Mouse (Mus musculus) kidney, postnatal 0 days (tissue): ENCODE measurements around the gene Cntnap2. TPM values are rescaled to one million over a fixed set of nuclear protein-coding genes. Genes with fewer than 3 reads are reported as not detected.

ENCODE experiments used
- ATAC-seq: fragments of 200-750 bp; cut with Nextera tagmentation; replicated peaks from 2 replicates; pipeline ENCODE4 v1.8.0; 2017; ENCODE audit warnings: low read depth, moderate number of reproducible peaks, moderate TSS enrichment, moderate library complexity; ENCODE audit not compliant: low FRiP score
- DNase-seq: peaks from one replicate; pipeline ENCODE4 v3.0.0-alpha.2; 2016; ENCODE audit warnings: low spot score
- H3K27ac ChIP-seq: fragments of 300-500 bp; sonication (generic); 2 replicates; pipeline ENCODE4 v1.5.1; 2014; ENCODE audit warnings: mild to moderate bottlenecking
- H3K27me3 ChIP-seq: fragments of 300-500 bp; sonication (generic); 2 replicates; pipeline ENCODE4 v1.6.1; 2014; ENCODE audit warnings: low read length, mixed read lengths; ENCODE audit not compliant: insufficient read depth
- H3K36me3 ChIP-seq: fragments of 300-500 bp; sonication (generic); 2 replicates; pipeline ENCODE4 v1.6.1; 2014; ENCODE audit warnings: low read length, mixed read lengths; ENCODE audit not compliant: insufficient read depth
- H3K4me1 ChIP-seq: fragments of 300-500 bp; sonication (generic); replicated peaks from 2 replicates; pipeline ENCODE4 v1.6.1; 2014; ENCODE audit warnings: antibody characterized with exemption, low read length, mixed read lengths; ENCODE audit not compliant: insufficient read depth
- H3K4me2 ChIP-seq: fragments of 300-500 bp; sonication (generic); 2 replicates; pipeline ENCODE4 v1.6.1; 2014; ENCODE audit warnings: mild to moderate bottlenecking, low read length, moderate library complexity, mixed read lengths
- H3K4me3 ChIP-seq: fragments of 300-500 bp; sonication (generic); replicated peaks from 2 replicates; pipeline ENCODE4 v1.5.1; 2014; ENCODE audit warnings: low read depth, low read length
- H3K9ac ChIP-seq: fragments of 300-500 bp; sonication (generic); 2 replicates; pipeline ENCODE4 v1.6.1; 2014; ENCODE audit warnings: low read depth, low read length
- H3K9me3 ChIP-seq: fragments of 300-500 bp; sonication (generic); replicated peaks from 2 replicates; pipeline ENCODE4 v1.6.1; 2016; ENCODE audit warnings: low read length, inconsistent platforms, mixed read lengths
- CTCF ChIP-seq: IDR thresholded peaks from 2 replicates; pipeline ENCODE4 v1.5.1; 2016; ENCODE audit warnings: antibody characterized with exemption, low read depth, mild to moderate bottlenecking, moderate library complexity
- WGBS: fragments of 180-500 bp; shearing (Covaris S2); extraction: QIAGEN DNeasy Blood & Tissue Kit; methylation state at CpG from one replicate; pipeline ENCODE4 v1.1.7; 2014; 5-methylcytosine and 5-hydroxymethylcytosine counted together
- polyA plus RNA-seq: library from polyadenylated mRNA; unstranded; fragments of >200 nt; fragmentation: Nextera tagmentation; extraction: Ambion mirVana; gene quantifications from 2 replicates; pipeline ENCODE4 v1.2.1, GENCODE M21; 2015

Cntnap2 gene
- polyA plus RNA-seq, 1 experiment from 2014 or later, result 2.8 TPM

- WGBS, result 52% methylated on average over 2 of the region's 2 CpGs
- ATAC-seq, result no peak
Observed at GRCm38 (mm10) chr6:46080236-46080635, 1021.1 kb downstream of the Cntnap2 start.

GRCm38 (mm10) chr6:46081432-46081831, 1022.3 kb downstream of the Cntnap2 start:
- Histone ChIP-seq H3K4me3 (no peak overlapping the region), H3K4me2 (no peak overlapping the region), H3K4me1 (no peaks in the 10 kb centered on the region), H3K27ac (no peak overlapping the region), H3K36me3 (no peaks in the 10 kb centered on the region), H3K27me3 (no peaks in the 10 kb centered on the region), H3K9me3 (no peaks in the 10 kb centered on the region), H3K9ac (no peak overlapping the region)
- ATAC-seq, result no peak
- no peak for DNase-seq
- no peak for TF ChIP-seq CTCF

More at GRCm38 (mm10) chr6:46080236-46080635, 1021.1 kb downstream of the Cntnap2 start:
- Histone ChIP-seq H3K9me3 (no peaks in the 10 kb centered on the region), H3K4me3 (no peak overlapping the region), H3K27me3 (no peaks in the 10 kb centered on the region), H3K4me2 (no peak overlapping the region), H3K9ac (no peak overlapping the region), H3K27ac (no peak overlapping the region), H3K36me3 (no peaks in the 10 kb centered on the region), H3K4me1 (no peaks in the 10 kb centered on the region)
- DNase-seq, result peak; percentile 6
- no peak for TF ChIP-seq CTCF

GRCm38 (mm10) chr6:46143189-46143841, 1084.2 kb downstream of the Cntnap2 start:
- DNase-seq, result no peak
- WGBS, result 81% methylated on average over 1 of the region's 1 CpGs
- H3K4me3 ChIP-seq, result no peak overlapping the region
- no peak for TF ChIP-seq CTCF
- no peaks in the 10 kb centered on the region for H3K36me3 ChIP-seq
- H3K27ac ChIP-seq, result no peak overlapping the region
- no peaks in the 10 kb centered on the region for H3K27me3 ChIP-seq
- H3K4me2 ChIP-seq, result no peak overlapping the region
- ATAC-seq, result no peak
- H3K9ac ChIP-seq, result no peak overlapping the region
- no peaks in the 10 kb centered on the region for H3K4me1 ChIP-seq
- H3K9me3 ChIP-seq, result no peaks in the 10 kb centered on the region

- DNase-seq, result no peak
- 79% methylated on average over 1 of the region's 1 CpGs for WGBS
- Histone ChIP-seq H3K4me2 (no peak overlapping the region), H3K9me3 (no peaks in the 10 kb centered on the region), H3K27ac (no peak overlapping the region), H3K9ac (no peak overlapping the region), H3K4me3 (no peak overlapping the region), H3K36me3 (no peaks in the 10 kb centered on the region), H3K4me1 (no peaks in the 10 kb centered on the region), H3K27me3 (no peaks in the 10 kb centered on the region)
- no peak for TF ChIP-seq CTCF
- no peak for ATAC-seq
Observed at GRCm38 (mm10) chr6:46166837-46167236, 1107.7 kb downstream of the Cntnap2 start.

GRCm38 (mm10) chr6:46197298-46197697, 1138.1 kb downstream of the Cntnap2 start:
- no peak for TF ChIP-seq CTCF
- Histone ChIP-seq H3K4me1 (no peaks in the 10 kb centered on the region), H3K27ac (no peak overlapping the region), H3K9ac (no peak overlapping the region), H3K27me3 (no peaks in the 10 kb centered on the region), H3K36me3 (no peaks in the 10 kb centered on the region), H3K4me2 (no peak overlapping the region), H3K4me3 (no peak overlapping the region), H3K9me3 (no peaks in the 10 kb centered on the region)
- DNase-seq (no peak), ATAC-seq (no peak)
- 89% methylated on average over 2 of the region's 2 CpGs for WGBS

- ATAC-seq, result no peak
- H3K27me3 ChIP-seq, result no peaks in the 10 kb centered on the region
- no peak overlapping the region for H3K9ac ChIP-seq
- no peaks in the 10 kb centered on the region for H3K4me1 ChIP-seq
- DNase-seq, result peak; percentile 14
- WGBS, result 62% methylated on average over 4 of the region's 4 CpGs
- no peaks in the 10 kb centered on the region for H3K9me3 ChIP-seq
- H3K4me2 ChIP-seq, result no peak overlapping the region
- no peaks in the 10 kb centered on the region for H3K36me3 ChIP-seq
- TF ChIP-seq CTCF, result no peak
- no peak overlapping the region for H3K27ac ChIP-seq
- H3K4me3 ChIP-seq, result no peak overlapping the region
Observed at GRCm38 (mm10) chr6:46201828-46202227, 1142.7 kb downstream of the Cntnap2 start.

GRCm38 (mm10) chr6:46205531-46205930, 1146.4 kb downstream of the Cntnap2 start:
- no peak overlapping the region for H3K4me3 ChIP-seq
- H3K9me3 ChIP-seq, result no peaks in the 10 kb centered on the region
- WGBS, result 83% methylated on average over 2 of the region's 2 CpGs
- no peak overlapping the region for H3K9ac ChIP-seq
- DNase-seq (no peak), ATAC-seq (no peak)
- TF ChIP-seq CTCF, result no peak
- no peaks in the 10 kb centered on the region for H3K36me3 ChIP-seq
- H3K27ac ChIP-seq, result no peak overlapping the region
- no peak overlapping the region for H3K4me2 ChIP-seq
- no peaks in the 10 kb centered on the region for H3K27me3 ChIP-seq
- H3K4me1 ChIP-seq, result no peaks in the 10 kb centered on the region
